Mouse (Mus musculus): Measurements from ENCODE around the gene Fezf1. TPM values are rescaled to one million over a fixed set of nuclear protein-coding genes. Genes with fewer than 3 reads are reported as not detected.

The Fezf1 gene
- polyA plus RNA-seq, 1 experiment from 2014 or later = not detected

DNA sequence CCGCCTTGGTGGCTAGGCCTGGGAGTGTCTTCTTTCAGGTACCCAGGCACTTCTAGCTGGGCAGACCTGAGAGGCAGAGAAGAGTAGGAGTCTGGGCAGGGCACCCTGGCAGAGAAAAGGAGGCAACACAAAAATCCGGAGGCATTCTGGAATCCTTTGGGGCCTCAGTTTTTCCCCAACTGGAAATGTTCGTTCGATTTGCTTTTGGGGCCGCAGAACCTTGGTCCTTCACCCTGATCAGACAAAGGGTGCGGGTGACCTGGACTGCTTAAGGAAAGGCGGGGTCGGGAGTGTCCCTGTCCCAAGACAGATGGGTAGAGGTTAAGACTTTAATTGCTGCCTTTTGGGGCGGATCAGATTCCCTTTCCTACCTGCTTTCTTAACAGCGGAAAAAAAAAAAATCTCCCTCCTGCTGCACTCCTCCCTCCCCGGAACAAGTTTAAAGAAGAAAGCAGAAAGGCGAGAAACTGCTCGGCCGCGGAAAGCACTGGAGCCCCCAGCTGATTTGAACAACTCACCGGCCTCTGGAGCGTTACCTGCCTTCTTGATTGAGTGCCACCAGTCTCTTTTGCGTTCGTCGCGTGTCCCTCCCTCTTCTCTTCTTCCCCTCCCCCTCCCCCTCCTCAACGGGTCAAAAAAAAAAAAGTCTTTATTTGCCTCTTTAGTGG, 2.3 kb upstream of the Fezf1 start:
- Histone ChIP-seq H3K4me1 (ENCODE audit: control insufficient read depth, insufficient read depth, low read length) (peaks cover 11% of the 10 kb centered on the region; the same call in 1 of the 2 replicates), H3K4me3 (ENCODE audit: low read depth, low read length) (no peak overlapping the region), H3K27ac (ENCODE audit: low read depth, low read length) (no peak overlapping the region), H3K9ac (ENCODE audit: low read depth, low read length) (no peak overlapping the region), H3K27me3 (ENCODE audit: control insufficient read depth, insufficient read depth, low read length) (peaks cover 80% of the 10 kb centered on the region), H3K36me3 (ENCODE audit: control insufficient read depth, insufficient read depth, low read length) (no peaks in the 10 kb centered on the region), H3K4me2 (no peak overlapping the region), H3K9me3 (replicated peaks; ENCODE audit: control insufficient read depth, low read length) (no peaks in the 10 kb centered on the region)
- no peak for ATAC-seq (replicated peaks; ENCODE audit: insufficient number of reproducible peaks, low FRiP score, low TSS enrichment)
- WGBS (ENCODE audit: insufficient replicate concordance) = under 1% methylated on average over 22 of the region's 22 CpGs

DNA sequence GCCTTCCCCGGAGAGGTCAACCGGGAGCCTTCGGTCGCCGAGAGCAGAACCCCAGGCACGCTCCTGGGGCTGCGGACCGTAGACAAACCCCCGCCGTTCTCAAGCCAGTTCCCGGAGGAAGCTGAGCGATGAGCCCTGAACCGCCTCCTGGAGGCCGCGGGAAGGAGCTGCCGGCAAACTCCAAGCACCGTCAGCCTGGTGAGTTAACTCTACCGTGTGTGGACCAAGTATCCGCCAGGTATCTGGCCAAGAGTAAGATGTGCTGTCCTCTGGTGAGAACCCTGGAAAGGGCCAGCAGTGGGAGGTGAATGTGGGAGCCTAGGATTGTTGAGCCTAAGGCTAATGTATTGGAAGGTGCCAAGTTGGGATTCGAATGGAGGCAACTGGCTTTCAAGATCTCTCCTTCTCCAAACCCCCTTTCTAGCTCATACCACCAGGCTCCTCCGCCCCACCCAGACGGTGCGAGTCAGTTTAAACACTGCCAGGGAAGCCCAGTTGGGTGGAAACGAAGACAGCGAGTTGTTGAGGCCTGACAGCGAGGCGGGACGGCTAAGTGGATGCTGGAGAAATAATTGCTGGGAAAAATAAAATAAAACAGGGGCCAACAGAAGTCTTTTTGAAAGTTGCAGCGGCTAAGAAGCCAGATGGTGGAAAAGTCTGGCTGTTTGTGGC, 1.6 kb upstream of the Fezf1 start:
- H3K4me3 ChIP-seq (ENCODE audit: low read depth, low read length) = peak overlapping the region; percentile 45
- ATAC-seq (replicated peaks; ENCODE audit: insufficient number of reproducible peaks, low FRiP score, low TSS enrichment) = no peak
- WGBS (ENCODE audit: insufficient replicate concordance) = under 1% methylated on average over 29 of the region's 29 CpGs
- no peaks in the 10 kb centered on the region for H3K9me3 ChIP-seq (replicated peaks; ENCODE audit: control insufficient read depth, low read length)
- no peaks in the 10 kb centered on the region for H3K36me3 ChIP-seq (ENCODE audit: control insufficient read depth, insufficient read depth, low read length)
- H3K4me2 ChIP-seq = peak overlapping the region; percentile 78
- no peak overlapping the region for H3K9ac ChIP-seq (ENCODE audit: low read depth, low read length)
- H3K27ac ChIP-seq (ENCODE audit: low read depth, low read length) = no peak overlapping the region
- peaks cover 11% of the 10 kb centered on the region; the same call in 1 of the 2 replicates for H3K4me1 ChIP-seq (ENCODE audit: control insufficient read depth, insufficient read depth, low read length)
- H3K27me3 ChIP-seq (ENCODE audit: control insufficient read depth, insufficient read depth, low read length) = peaks cover 79% of the 10 kb centered on the region

DNA sequence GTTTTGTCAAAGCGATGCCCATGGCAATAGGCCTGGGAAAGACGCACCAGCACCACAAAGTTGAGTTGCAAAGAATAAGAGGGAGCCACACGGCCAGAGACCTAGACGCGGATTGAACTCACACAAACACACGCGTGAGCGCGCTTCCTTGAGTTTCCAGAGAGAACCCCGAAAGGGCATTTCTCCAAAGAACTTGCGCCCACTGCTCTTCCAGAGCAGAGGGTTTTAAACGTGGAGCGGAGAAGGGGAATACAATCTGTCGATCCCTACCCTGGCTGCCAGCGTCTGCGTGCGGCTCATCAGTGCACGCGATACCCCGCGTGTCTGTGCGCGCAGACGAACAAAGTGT, 865 bp upstream of the Fezf1 start:
- under 1% methylated on average over 24 of the region's 24 CpGs for WGBS (ENCODE audit: insufficient replicate concordance)
- H3K9ac ChIP-seq (ENCODE audit: low read depth, low read length) = no peak overlapping the region
- ATAC-seq (replicated peaks; ENCODE audit: insufficient number of reproducible peaks, low FRiP score, low TSS enrichment) = no peak

DNA sequence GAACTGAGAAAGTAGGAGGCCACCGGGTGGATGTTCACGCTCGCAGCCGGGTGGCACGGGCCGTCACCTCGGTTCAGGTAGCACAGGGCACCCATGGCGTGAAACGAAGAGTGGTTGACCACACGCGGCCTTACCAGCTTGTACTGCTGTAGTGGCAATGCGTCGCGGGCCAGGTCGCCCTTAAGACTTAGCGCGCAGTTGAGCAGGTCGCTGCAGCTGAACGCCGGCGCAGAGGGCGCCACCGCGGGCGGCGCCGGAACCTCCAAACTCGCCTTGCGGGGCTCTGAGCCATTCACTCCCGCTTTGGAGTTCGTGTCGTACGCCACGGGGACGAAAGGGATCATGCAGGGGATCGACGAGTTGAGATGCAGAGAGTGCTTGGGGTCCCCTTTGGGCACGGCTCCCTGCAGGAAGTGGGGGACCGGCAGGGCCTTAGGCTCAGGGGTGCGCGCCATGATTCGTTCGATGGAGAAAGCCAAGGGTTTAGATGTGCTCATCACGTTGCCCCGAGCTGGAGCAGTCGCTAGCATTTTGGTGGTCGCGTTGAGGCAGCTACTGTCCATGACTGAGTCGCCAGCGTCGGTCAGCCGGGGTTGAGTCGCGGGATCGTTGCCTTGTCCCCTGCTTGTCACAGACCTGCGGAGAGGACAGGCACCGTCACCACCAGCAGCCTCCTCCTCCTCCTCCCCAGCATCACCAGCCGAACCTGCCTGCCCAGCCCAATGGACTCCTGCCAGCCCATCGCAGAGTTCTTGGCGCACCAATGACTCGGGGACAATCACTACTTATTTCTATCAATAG, 450 bp downstream of the Fezf1 start:
- WGBS (ENCODE audit: insufficient replicate concordance) = under 1% methylated on average over 61 of the region's 61 CpGs
- Histone ChIP-seq H3K27me3 (ENCODE audit: control insufficient read depth, insufficient read depth, low read length) (peaks cover 84% of the 10 kb centered on the region), H3K4me3 (ENCODE audit: low read depth, low read length) (peak overlapping the region; percentile 45), H3K36me3 (ENCODE audit: control insufficient read depth, insufficient read depth, low read length) (no peaks in the 10 kb centered on the region), H3K9me3 (replicated peaks; ENCODE audit: control insufficient read depth, low read length) (no peaks in the 10 kb centered on the region), H3K4me2 (peak overlapping the region; percentile 78), H3K27ac (ENCODE audit: low read depth, low read length) (no peak overlapping the region), H3K9ac (ENCODE audit: low read depth, low read length) (no peak overlapping the region), H3K4me1 (ENCODE audit: control insufficient read depth, insufficient read depth, low read length) (peaks cover 8% of the 10 kb centered on the region; the same call in 1 of the 2 replicates)
- ATAC-seq (replicated peaks; ENCODE audit: insufficient number of reproducible peaks, low FRiP score, low TSS enrichment) = no peak

More for the DNA sequence above, 865 bp upstream of the Fezf1 start:
- H3K4me1 ChIP-seq (ENCODE audit: control insufficient read depth, insufficient read depth, low read length) = peaks cover 11% of the 10 kb centered on the region; the same call in 1 of the 2 replicates
- H3K27ac ChIP-seq (ENCODE audit: low read depth, low read length) = no peak overlapping the region
- no peaks in the 10 kb centered on the region for H3K36me3 ChIP-seq (ENCODE audit: control insufficient read depth, insufficient read depth, low read length)
- peaks cover 79% of the 10 kb centered on the region for H3K27me3 ChIP-seq (ENCODE audit: control insufficient read depth, insufficient read depth, low read length)
- H3K4me3 ChIP-seq (ENCODE audit: low read depth, low read length) = peak overlapping the region; percentile 45
- no peaks in the 10 kb centered on the region for H3K9me3 ChIP-seq (replicated peaks; ENCODE audit: control insufficient read depth, low read length)
- H3K4me2 ChIP-seq = peak overlapping the region; percentile 78

DNA sequence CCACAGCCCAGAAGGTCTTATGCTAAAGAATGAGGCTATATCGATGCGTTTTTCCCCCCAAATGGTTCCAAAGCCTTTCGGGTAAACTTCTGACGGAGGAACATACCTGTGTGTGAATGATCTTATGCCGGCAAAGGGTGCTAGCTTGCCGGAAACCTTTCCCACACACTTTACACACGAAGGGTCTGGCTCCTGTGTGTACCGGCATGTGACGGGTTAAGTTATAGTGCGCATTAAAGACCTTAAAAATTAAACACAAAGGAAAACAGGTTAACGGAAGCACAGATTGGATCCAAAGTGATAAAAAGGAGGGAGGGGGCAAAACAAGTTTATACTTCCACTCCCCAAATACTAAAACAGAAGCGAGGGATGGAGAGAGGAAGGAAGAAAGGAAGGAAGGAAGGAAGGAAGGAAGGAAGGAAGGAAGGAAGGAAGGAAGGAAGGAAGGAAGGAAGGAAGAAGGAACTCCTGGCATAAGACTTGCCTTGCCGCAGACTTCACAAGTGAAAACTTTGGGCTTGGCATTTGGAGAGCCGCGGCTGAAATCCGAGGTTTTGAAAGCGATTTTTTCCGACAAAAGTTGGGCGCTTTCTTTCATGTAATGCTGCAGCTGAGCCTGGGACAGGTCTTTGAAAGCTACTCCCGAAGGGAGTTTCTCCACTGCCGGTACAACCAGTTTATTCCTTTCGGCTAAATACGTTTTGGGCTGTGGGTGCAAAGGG, 1.2 kb downstream of the Fezf1 start:
- no peak for ATAC-seq (replicated peaks; ENCODE audit: insufficient number of reproducible peaks, low FRiP score, low TSS enrichment)
- Histone ChIP-seq H3K27me3 (ENCODE audit: control insufficient read depth, insufficient read depth, low read length) (peaks cover 84% of the 10 kb centered on the region), H3K4me1 (ENCODE audit: control insufficient read depth, insufficient read depth, low read length) (peaks cover 8% of the 10 kb centered on the region; the same call in 1 of the 2 replicates), H3K9ac (ENCODE audit: low read depth, low read length) (no peak overlapping the region), H3K4me3 (ENCODE audit: low read depth, low read length) (peak overlapping the region; percentile 45), H3K9me3 (replicated peaks; ENCODE audit: control insufficient read depth, low read length) (no peaks in the 10 kb centered on the region), H3K4me2 (peak overlapping the region; percentile 78), H3K36me3 (ENCODE audit: control insufficient read depth, insufficient read depth, low read length) (no peaks in the 10 kb centered on the region), H3K27ac (ENCODE audit: low read depth, low read length) (no peak overlapping the region)
- 2% methylated on average over 23 of the region's 23 CpGs for WGBS (ENCODE audit: insufficient replicate concordance)

DNA sequence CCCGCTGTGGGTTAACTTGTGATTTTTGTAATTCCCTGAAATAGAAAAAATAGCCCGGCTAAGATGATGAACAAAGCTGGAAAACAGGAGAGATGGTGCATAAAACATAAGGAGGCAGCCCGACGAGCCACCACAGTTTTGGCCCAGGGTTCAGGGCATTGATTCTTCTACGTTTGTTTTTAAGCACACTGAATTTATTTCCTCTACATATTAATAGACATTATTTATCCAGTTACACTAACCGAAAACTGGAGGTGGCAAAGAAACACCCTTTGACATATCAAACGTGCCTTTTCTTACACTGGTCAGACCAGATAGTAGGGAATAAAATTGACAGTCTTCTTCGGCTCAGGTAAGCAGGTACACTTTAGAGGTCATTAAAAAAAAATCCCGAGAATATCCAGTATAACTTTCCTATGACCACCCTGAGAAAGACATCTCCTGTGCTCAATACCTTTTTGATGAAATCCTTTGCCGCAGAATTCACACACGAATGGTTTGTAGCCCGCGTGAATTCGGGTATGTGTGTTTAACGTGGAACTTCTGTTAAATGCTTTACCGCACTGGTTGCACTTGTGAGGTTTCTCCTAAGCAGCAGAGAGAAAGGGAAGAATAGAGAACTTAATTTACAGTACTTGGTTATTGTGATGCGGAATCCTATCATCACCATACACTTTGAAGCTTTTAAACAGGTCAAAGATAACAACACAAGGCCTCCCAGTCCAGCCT, 1.9 kb downstream of the Fezf1 start:
- Histone ChIP-seq H3K9me3 (replicated peaks; ENCODE audit: control insufficient read depth, low read length) (no peaks in the 10 kb centered on the region), H3K4me3 (ENCODE audit: low read depth, low read length) (no peak overlapping the region), H3K27ac (ENCODE audit: low read depth, low read length) (no peak overlapping the region), H3K36me3 (ENCODE audit: control insufficient read depth, insufficient read depth, low read length) (no peaks in the 10 kb centered on the region), H3K4me2 (no peak overlapping the region), H3K27me3 (ENCODE audit: control insufficient read depth, insufficient read depth, low read length) (peaks cover 79% of the 10 kb centered on the region), H3K4me1 (ENCODE audit: control insufficient read depth, insufficient read depth, low read length) (peaks cover 8% of the 10 kb centered on the region; the same call in 1 of the 2 replicates), H3K9ac (ENCODE audit: low read depth, low read length) (no peak overlapping the region)
- ATAC-seq (replicated peaks; ENCODE audit: insufficient number of reproducible peaks, low FRiP score, low TSS enrichment) = no peak
- WGBS (ENCODE audit: insufficient replicate concordance) = 4% methylated on average over 17 of the region's 17 CpGs

DNA sequence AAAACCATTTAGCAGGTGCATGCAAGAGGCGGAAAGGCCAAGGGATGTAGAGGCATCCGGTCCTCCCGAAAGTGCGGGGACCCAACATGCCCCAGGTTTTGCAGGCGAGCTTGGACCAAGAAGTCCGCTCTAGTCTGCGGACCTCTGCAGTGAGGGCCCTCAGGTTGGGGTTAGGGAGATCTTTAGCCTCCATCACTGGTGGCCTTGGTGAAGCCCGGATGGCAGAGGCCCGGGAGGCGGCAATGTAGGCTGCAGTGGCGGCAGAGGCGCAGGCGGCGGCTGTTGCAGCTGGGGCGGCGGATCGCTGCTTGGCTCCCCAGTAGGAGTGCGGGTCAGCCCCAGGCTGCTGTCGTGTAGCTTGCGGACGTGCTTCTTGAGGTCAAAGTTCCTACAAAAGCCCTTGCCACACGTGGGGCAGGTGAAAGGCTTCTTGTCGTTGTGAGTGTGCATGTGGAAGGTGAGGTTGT, 2.6 kb downstream of the Fezf1 start:
- Histone ChIP-seq H3K27ac (ENCODE audit: low read depth, low read length) (no peak overlapping the region), H3K36me3 (ENCODE audit: control insufficient read depth, insufficient read depth, low read length) (no peaks in the 10 kb centered on the region), H3K4me2 (no peak overlapping the region), H3K9me3 (replicated peaks; ENCODE audit: control insufficient read depth, low read length) (no peaks in the 10 kb centered on the region), H3K4me3 (ENCODE audit: low read depth, low read length) (no peak overlapping the region), H3K9ac (ENCODE audit: low read depth, low read length) (no peak overlapping the region), H3K27me3 (ENCODE audit: control insufficient read depth, insufficient read depth, low read length) (peaks cover 78% of the 10 kb centered on the region), H3K4me1 (ENCODE audit: control insufficient read depth, insufficient read depth, low read length) (peaks cover 8% of the 10 kb centered on the region; the same call in 1 of the 2 replicates)
- ATAC-seq (replicated peaks; ENCODE audit: insufficient number of reproducible peaks, low FRiP score, low TSS enrichment) = no peak
- WGBS (ENCODE audit: insufficient replicate concordance) = 1% methylated on average over 23 of the region's 23 CpGs

All from heart, embryonic 11.5 days (tissue).